ENCODE assay signal across 17 mouse cellular contexts in the genomic region with DNA sequence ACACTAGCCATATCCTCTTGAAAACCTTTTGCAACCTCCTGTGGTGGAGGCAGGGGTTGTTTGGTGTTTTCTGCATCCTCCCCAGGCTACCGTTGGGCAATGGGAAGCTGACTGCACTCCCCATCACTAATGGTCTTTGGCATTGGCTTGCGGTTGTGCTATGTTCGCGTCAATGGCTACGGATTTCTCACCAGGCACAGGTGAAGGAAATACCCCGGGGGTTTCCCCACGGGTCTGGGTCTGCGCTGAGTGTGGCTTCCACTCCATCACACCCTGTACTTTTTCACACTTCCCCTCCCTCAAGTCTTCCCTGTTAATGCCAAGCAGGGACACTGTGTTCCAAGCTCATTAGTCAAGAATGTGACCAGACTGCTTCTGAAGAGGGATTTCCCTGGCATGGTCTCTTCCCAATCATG.
DNase-seq lines count a peak whose midpoint lies in the region; ATAC-seq and TF ChIP-seq lines count a peak whose summit lies in the region.
"Had no signal": no experiment of that assay in that cellular context is flagged by ENCODE, and none has a peak within 500 bp of the region (broad histone marks: within the 10 kb centered on the region; RNA-seq: fewer than 3 reads in every experiment).

No protein-coding gene starts in this region.

- no peak overlapping the region for H3K27ac ChIP-seq in liver, postnatal 0 days (ENCODE audit: low read depth)
- no peak overlapping the region for H3K27ac ChIP-seq in liver, embryonic 12.5 days
- H3K27ac ChIP-seq: embryonic facial prominence, embryonic 13.5 days; forebrain, embryonic 10.5 days; heart, embryonic 15.5 days; hindbrain, embryonic 10.5 days had no signal

- 72% methylated on average over 8 of the region's 8 CpGs for WGBS in liver, postnatal 0 days (ENCODE audit: insufficient replicate concordance)
- WGBS in liver, embryonic 12.5 days (ENCODE audit: insufficient replicate concordance) = 59% methylated on average over 8 of the region's 8 CpGs

- no peaks in the 10 kb centered on the region for H3K9me3 ChIP-seq in liver, postnatal 0 days (ENCODE audit: low read length)
- H3K9me3 ChIP-seq in liver, embryonic 12.5 days (replicated peaks) = no peaks in the 10 kb centered on the region
- H3K9me3 ChIP-seq: embryonic facial prominence, embryonic 13.5 days; forebrain, embryonic 10.5 days; heart, embryonic 15.5 days; hindbrain, embryonic 10.5 days had no signal

- peak; percentile 1 for DNase-seq in CD4-positive, CD25-positive, alpha-beta regulatory T cell, adult 2 months (ENCODE audit: low read depth, low spot score)
- peak; percentile 25 for DNase-seq in liver, postnatal 0 days
- peak; percentile 76 for DNase-seq in fat pad, adult 2 months (ENCODE audit: extremely low read depth, low read depth, low spot score)
- DNase-seq in cerebellum, postnatal 14 days = no peak
- DNase-seq: adrenal gland, postnatal 25 days; gastrocnemius, postnatal 36 days; left cerebral cortex, postnatal 4 days; lung, embryonic 14.5 days had no signal

- no peak overlapping the region for H3K9ac ChIP-seq in liver, postnatal 0 days (replicated peaks)
- H3K9ac ChIP-seq in liver, embryonic 12.5 days = no peak overlapping the region
- H3K9ac ChIP-seq: embryonic facial prominence, embryonic 13.5 days; heart, embryonic 15.5 days; lung, embryonic 14.5 days had no signal

- H3K27me3 ChIP-seq in liver, postnatal 0 days (ENCODE audit: insufficient read depth, low read length) = no peaks in the 10 kb centered on the region
- H3K27me3 ChIP-seq in liver, embryonic 12.5 days (replicated peaks) = no peaks in the 10 kb centered on the region
- H3K27me3 ChIP-seq: embryonic facial prominence, embryonic 13.5 days; heart, embryonic 15.5 days had no signal

- H3K4me2 ChIP-seq in liver, postnatal 0 days (ENCODE audit: low read depth, low read length) = no peak overlapping the region
- no peak overlapping the region for H3K4me2 ChIP-seq in liver, embryonic 12.5 days
- H3K4me2 ChIP-seq: embryonic facial prominence, embryonic 13.5 days; heart, embryonic 15.5 days; lung, embryonic 14.5 days had no signal

- TF ChIP-seq CTCF in liver, postnatal 0 days (IDR thresholded peaks at IDR 0.05; ENCODE audit: low read depth) = no peak

- no peaks in the 10 kb centered on the region for H3K4me1 ChIP-seq in liver, postnatal 0 days (ENCODE audit: insufficient read depth)
- no peaks in the 10 kb centered on the region for H3K4me1 ChIP-seq in liver, embryonic 12.5 days
- H3K4me1 ChIP-seq: embryonic facial prominence, embryonic 13.5 days; forebrain, embryonic 10.5 days; heart, embryonic 15.5 days; hindbrain, embryonic 10.5 days had no signal

- no peak overlapping the region for H3K4me3 ChIP-seq in liver, postnatal 0 days (ENCODE audit: low read depth, low read length)
- no peak overlapping the region for H3K4me3 ChIP-seq in liver, embryonic 12.5 days
- H3K4me3 ChIP-seq: embryonic facial prominence, embryonic 13.5 days; forebrain, embryonic 10.5 days; heart, embryonic 15.5 days; hindbrain, embryonic 10.5 days had no signal

- ATAC-seq in CD4-positive, CD25-positive, alpha-beta regulatory T cell, adult 4 months = no peak
- no peak for ATAC-seq in liver, postnatal 0 days
- no peak for ATAC-seq in liver, embryonic 12.5 days
- peak; percentile 96 for ATAC-seq in megakaryocyte progenitor cell, adult 5-6 weeks (replicated peaks; ENCODE audit: poor library complexity)
- ATAC-seq in erythroid progenitor cell, adult 5-6 weeks (replicated peaks; ENCODE audit: low FRiP score, poor library complexity, severe bottlenecking) = no peak
- ATAC-seq: midbrain, embryonic 16.5 days had no signal

- H3K36me3 ChIP-seq in liver, postnatal 0 days (replicated peaks; ENCODE audit: insufficient read depth, low read length) = no peaks in the 10 kb centered on the region
- no peaks in the 10 kb centered on the region for H3K36me3 ChIP-seq in liver, embryonic 12.5 days
- H3K36me3 ChIP-seq: embryonic facial prominence, embryonic 13.5 days; forebrain, embryonic 10.5 days; heart, embryonic 15.5 days; hindbrain, embryonic 10.5 days had no signal

- TF ChIP-seq EP300 in liver, postnatal 0 days (IDR thresholded peaks at IDR 0.05; ENCODE audit: low read depth) = no peak

Comparison
In these comparisons a context has a peak if more than half of its experiments do, and no peak if none do; other contexts are left out.
1. DNase-seq: peak in CD4-positive, CD25-positive, alpha-beta regulatory T cell, adult 2 months (single experiment), liver, postnatal 0 days (single experiment) and fat pad, adult 2 months (single experiment); none in cerebellum, postnatal 14 days (0 of 2).